Mouse (Mus musculus): Measurements from ENCODE around the gene Snrpe.

The Snrpe gene

GRCm38 (mm10) chr1:133609771-133610502 lies at the start of gene Snrpe:
TSS of gene Snrpe (minus strand) at chr1:133610291.
- peak; percentile 91 to 94 for DNase-seq (ENCODE audit: low spot score in 2 of 2)

- DNase-seq (ENCODE audit: low spot score in 2 of 2): no peak
Observed at GRCm38 (mm10) chr1:133658878-133659277, 48.8 kb upstream of the Snrpe start.

GRCm38 (mm10) chr1:133656811-133657210 lies 46.7 kb upstream of the Snrpe start:
- DNase-seq (ENCODE audit: low spot score in 2 of 2): no peak

GRCm38 (mm10) chr1:133653033-133653432 lies 42.9 kb upstream of the Snrpe start:
- DNase-seq (ENCODE audit: low spot score in 2 of 2): no peak

- DNase-seq (ENCODE audit: low spot score in 2 of 2): no peak
Observed at GRCm38 (mm10) chr1:133650288-133651055, 40.4 kb upstream of the Snrpe start.

- DNase-seq (ENCODE audit: low spot score in 2 of 2): no peak
Observed at GRCm38 (mm10) chr1:133645652-133646051, 35.6 kb upstream of the Snrpe start.

GRCm38 (mm10) chr1:133641163-133641562 lies 31.1 kb upstream of the Snrpe start:
- no peak for DNase-seq (ENCODE audit: low spot score in 2 of 2)

GRCm38 (mm10) chr1:133638517-133638916 lies 28.4 kb upstream of the Snrpe start:
- no peak for DNase-seq (ENCODE audit: low spot score in 2 of 2)

- DNase-seq (ENCODE audit: low spot score in 2 of 2): no peak
Observed at GRCm38 (mm10) chr1:133632168-133632567, 22.1 kb upstream of the Snrpe start.

- DNase-seq (ENCODE audit: low spot score in 2 of 2): no peak
Observed at GRCm38 (mm10) chr1:133625052-133625451, 15.0 kb upstream of the Snrpe start.

- DNase-seq (ENCODE audit: low spot score in 2 of 2): no peak
Observed at GRCm38 (mm10) chr1:133618311-133618710, 8.2 kb upstream of the Snrpe start.

GRCm38 (mm10) chr1:133617908-133618307 lies 7.8 kb upstream of the Snrpe start:
- no peak for DNase-seq (ENCODE audit: low spot score in 2 of 2)

GRCm38 (mm10) chr1:133613817-133614216 lies 3.7 kb upstream of the Snrpe start:
- DNase-seq (ENCODE audit: low spot score in 2 of 2): no peak

GRCm38 (mm10) chr1:133611436-133611835 lies 1.3 kb upstream of the Snrpe start:
- DNase-seq (ENCODE audit: low spot score in 2 of 2): no peak

GRCm38 (mm10) chr1:133610601-133611000 lies 510 bp upstream of the Snrpe start:
- DNase-seq (ENCODE audit: low spot score in 2 of 2): no peak

- no peak for DNase-seq (ENCODE audit: low spot score in 2 of 2)
Observed at GRCm38 (mm10) chr1:133603174-133603573, 6.9 kb downstream of the Snrpe start.

GRCm38 (mm10) chr1:133596298-133597007 lies 13.6 kb downstream of the Snrpe start:
- peak; percentile 35 to 38 for DNase-seq (ENCODE audit: low spot score in 2 of 2)

GRCm38 (mm10) chr1:133585995-133586537 lies 24.0 kb downstream of the Snrpe start:
- DNase-seq (ENCODE audit: low spot score in 2 of 2): no peak

GRCm38 (mm10) chr1:133571293-133571692 lies 38.8 kb downstream of the Snrpe start:
- DNase-seq (ENCODE audit: low spot score in 2 of 2): no peak
